Mouse (Mus musculus): Measurements from ENCODE around the gene Mif.
"Not testable (repeated sequence)": the region's sequence is repeated elsewhere in the genome, so short reads cannot be mapped to it uniquely, and the experiment has no call there.

Gene Mif

GRCm38 (mm10) chr10:75872915-75873542 lies 13.0 kb upstream of the Mif start:
- DNase-seq: peak; percentile 91

DNA sequence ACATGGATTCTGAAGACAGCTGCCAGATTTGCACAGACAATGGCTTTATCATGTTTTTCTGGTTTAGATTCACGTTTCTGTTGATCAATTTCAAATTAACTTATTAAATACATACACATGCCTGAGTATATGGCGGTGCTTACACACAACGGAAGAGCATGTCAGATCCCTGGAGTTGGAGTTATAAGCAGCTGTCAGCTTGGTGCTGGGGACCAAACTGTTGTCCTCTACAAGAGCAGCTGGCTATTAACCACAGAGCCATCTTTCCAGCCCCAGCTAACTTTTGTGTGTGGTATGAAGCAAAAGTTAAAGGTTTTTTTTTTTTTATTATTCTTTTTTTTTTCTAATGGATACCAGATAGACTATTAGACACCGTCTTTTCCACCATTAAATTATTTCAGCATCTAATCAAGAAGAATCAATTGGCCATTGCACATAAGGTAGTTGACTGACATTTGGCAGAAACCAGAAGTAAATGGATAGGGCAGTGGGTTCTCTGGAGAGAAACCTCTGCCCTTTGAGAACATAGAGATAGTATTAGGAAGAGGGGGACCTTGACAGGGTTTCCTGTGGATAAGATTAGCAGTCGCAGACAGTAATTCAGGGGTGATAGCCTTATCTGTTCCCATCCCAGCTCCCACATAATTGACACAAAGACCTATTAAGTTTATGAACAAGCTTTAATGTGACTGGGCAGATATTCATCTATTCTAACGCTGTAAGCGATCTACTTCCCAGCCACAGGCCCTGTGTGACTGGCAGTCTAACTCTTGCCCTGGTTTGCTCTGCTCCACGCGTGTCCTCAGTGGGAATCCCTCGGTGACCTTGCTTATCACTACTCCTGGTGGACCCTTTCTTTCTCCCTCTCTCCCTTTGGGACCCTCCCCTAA lies 12.2 kb upstream of the Mif start:
- no peak for DNase-seq

DNA sequence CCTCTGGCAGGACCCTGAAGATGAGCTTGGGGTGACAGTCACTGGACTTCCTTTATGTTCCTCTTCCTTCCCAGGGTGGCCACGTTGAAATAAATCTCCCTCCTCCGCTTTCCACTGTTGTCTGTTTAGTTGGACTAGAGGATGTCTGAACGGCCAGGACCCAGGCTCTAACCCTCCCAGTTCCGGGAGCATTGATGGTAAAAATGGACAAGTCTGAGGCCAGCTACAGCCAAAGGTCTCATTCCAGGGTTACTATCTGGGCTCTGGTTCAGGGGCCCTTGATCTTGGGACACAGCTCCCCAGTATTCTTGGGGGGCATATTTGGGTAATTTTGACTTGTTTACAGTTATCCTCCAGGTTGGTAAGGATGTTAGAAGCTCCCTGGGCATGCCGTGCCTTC lies 1.5 kb upstream of the Mif start:
- no peak for DNase-seq

- peak; percentile 36 for DNase-seq
Observed at GRCm38 (mm10) chr10:75860746-75861145, 706 bp upstream of the Mif start.

- DNase-seq: peak; percentile 44
Observed at GRCm38 (mm10) chr10:75859107-75859746, 813 bp downstream of the Mif start.

GRCm38 (mm10) chr10:75857598-75857997 lies 2.4 kb downstream of the Mif start:
- DNase-seq: no peak

- DNase-seq: no peak
Observed at GRCm38 (mm10) chr10:75856976-75857375, 3.1 kb downstream of the Mif start.

DNA sequence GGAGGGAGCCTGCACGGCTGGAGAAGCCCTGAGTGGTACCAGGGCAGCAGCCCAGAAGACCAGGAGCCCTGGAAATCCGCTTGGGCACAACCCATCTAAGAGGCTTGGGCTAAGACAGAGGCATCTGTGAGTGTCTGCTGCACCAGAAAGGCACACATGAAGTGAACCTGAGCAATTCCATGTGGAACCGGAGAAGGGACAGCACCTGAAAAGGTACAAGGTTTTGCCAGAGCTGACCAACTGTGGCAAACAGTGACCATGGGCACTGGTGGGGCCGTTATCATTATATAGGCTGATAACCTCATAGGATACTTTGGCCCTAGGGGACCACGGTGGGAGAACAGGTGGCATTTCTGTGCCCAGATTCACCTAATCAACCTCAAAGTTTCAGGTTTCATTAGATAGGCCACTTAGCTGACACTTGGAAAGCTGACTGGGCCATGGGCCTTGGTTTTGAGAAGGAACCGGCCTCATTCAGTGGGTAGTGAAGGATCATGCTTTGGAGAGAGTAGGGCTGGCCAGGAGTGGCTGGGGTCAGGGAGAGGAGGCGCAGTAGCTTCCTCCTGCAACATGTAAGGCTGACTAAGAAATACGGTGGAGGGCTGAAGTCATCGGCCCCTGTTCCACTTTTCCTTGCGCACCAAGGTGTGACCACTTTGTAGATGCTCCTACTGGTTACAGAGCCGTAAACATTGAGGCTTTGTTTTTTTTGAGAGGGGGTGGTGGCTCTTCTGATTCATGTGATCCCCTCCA lies 3.7 kb downstream of the Mif start:
- DNase-seq: no peak

DNA sequence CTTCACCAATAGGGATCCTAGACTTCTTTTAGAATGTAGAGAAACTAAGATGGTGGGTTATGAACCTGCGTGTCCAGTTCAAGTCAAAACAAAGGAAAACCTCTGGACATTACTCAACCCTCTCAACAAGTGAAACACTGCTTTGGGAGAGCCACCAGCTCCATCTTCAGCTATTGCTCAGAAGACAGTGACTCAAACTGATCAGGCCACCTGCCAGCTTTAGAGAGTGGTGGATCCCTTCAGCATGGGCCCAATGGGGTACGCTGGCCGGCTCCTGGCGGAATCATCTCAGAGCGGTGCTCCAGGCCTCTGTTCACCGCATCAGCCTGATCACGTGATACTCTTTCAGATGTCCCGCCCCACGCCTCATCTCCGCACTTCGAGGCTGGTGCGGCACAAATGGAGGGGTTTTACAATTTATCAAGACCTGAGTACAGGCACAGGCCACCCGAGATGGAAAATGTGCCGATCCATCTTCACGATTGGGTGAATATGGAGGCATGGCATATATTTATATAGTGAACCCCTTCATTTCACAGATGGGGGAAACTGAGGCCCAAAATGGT lies 4.5 kb downstream of the Mif start:
- no peak for DNase-seq

GRCm38 (mm10) chr10:75854791-75855190 lies 5.2 kb downstream of the Mif start:
- DNase-seq: no peak

GRCm38 (mm10) chr10:75854096-75854495 lies 5.9 kb downstream of the Mif start:
- DNase-seq: no peak

- DNase-seq: peak; percentile 85
Observed at GRCm38 (mm10) chr10:75853452-75853851, 6.6 kb downstream of the Mif start.

GRCm38 (mm10) chr10:75852539-75853125 lies 7.4 kb downstream of the Mif start:
- DNase-seq: no peak

DNA sequence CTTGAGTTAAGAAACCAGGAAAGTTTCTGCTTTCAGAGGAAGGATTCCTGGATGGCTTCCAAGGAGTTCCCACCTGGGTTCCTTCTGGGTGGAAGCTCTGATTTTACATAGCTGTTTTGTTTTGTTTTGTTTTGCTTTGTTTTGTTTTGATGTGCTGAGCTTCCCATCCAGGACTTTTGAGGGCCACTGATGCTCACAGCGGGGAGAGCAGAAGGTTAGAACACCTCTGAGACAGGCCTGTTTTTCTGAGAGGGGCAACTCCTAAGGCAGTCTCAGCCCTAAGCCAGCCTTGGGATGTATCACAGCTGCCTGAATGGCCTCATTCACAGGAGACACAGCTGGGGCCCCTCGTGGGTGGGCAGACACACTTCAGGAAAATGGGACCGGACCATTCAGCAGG lies 8.4 kb downstream of the Mif start:
- no peak for DNase-seq

- no peak for DNase-seq
Observed at GRCm38 (mm10) chr10:75851076-75851475, 9.0 kb downstream of the Mif start.

GRCm38 (mm10) chr10:75848382-75848781 lies 11.7 kb downstream of the Mif start:
- no peak for DNase-seq

DNA sequence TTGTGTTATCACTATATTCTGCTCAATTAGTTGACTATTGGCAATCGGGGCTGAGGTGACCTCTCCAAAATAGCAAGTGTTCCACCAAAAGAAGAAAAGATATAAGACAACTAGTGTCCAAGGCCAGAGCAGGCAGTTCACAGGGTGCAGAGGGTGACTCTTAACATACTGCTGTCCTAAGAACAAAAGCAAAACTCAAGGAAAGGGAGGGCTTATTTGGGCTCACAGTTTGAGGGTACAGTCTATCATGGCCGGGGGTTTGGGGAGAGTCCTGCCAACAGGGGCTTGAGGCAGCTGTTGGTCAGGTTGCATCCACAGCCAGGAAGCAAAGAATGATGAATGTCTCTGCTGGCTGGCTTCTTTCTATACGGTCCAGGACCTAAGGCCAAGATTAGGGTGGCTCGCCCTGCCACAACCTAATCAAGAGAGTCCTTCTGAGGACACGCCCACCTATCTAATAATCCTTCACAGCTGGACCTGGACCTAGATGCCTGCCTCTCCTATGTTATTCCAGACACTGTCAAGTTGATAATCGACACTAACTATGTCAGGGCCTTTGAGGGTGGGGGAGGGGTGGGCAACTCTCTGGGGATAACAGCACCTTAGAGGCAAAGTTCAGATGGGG lies 14.6 kb downstream of the Mif start:
- no peak for DNase-seq

DNA sequence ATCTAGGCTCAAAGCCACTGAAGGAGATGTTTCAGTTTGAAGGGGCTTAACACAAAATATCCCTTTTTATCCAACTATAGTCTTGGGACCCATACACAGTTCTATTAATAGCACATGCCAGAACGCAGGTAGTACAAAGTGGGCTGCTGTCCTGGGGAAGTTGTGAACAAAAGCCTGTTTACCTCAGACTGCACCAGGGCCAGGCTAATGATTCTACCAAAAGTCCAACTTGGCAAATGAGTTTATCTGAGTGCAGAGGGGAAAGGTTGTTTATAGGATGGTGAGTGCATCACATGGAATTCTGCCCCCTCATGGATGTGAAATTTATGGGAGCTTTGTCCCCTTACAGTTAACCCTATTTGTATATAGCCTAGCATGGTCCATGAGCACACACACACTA lies 15.2 kb downstream of the Mif start:
- no peak for DNase-seq

DNA sequence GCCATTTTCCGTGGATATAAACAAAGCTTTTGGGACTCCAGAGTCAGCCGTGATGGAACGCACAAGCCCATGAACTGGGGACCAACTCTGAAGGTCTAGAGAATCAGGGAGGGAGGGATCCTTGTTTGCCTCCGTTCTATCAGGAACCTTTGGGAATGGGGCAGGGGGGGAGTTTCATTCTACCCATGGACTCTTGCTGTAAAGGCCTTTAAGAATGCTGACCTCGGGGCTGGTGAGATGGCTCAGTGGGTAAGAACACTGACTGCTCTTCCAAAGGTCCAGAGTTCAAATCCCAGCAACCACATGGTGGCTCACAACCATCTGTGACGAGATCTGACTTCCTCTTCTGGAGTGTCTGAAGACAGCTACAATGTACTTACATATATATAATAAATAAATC lies 16.1 kb downstream of the Mif start:
- DNase-seq: not testable (repeated sequence)

- no peak for DNase-seq
Observed at GRCm38 (mm10) chr10:75839092-75839491, 20.9 kb downstream of the Mif start.

DNA sequence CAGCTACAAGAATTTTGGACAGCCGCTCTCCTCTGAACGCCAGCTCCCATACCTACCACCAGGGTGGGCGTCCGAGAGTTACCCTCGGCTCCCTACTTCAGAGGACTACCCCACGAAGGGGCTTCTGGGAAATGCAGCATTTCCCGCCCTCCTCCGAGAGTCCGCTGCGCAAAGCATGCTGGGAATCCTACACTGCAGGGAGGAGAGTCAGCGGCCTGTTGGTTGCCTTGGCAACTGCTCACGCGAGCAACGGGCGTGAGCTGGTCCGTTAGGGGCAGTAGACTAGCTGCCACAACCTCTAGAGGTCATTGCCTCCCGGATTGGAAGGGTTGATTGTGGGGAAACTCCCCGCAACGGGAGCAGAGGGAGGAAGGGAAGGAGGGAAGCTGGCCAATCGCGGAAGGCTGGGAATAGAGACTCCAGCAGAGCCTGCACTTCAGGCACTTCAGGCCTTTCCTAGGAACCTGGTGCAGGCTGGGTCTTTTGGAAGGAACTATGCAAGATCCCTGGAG lies 22.7 kb downstream of the Mif start, which contains the start of gene Gstt2:
TSS of gene Gstt2 (minus strand) at position 177 of the 512 bp plus-strand sequence.
- DNase-seq: peak; percentile 89

Data from cerebellum, adult 11 months (tissue).